Mouse (Mus musculus): ENCODE results near the gene Dnmt3a. TPM values are rescaled to one million over a fixed set of nuclear protein-coding genes. Genes with fewer than 3 reads are reported as not detected.

Gene Dnmt3a
- polyA plus RNA-seq, 1 experiment from 2014 or later = 142 TPM

DNA sequence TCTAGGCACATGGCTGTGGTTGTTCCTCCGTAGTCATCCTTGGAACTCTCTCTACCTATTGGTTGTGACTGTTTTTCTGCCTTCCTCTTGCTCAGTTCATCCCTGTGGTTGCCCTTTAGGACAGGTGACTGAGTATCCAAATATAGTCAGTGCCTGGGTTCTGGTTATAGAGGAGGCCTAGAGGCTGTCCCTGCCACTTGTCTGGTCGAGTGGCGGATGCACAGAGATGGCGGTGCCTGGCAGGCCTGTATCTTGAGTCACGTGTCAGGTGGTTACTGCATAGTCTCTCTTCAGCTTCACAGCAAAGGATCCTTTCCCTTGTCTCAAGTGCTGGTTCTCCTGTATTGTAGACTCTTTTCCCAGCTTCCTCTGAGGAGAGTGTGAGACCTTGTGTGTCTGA lies 22.0 kb downstream of the Dnmt3a start:
- H3K27ac ChIP-seq = no peak overlapping the region
- H3K9ac ChIP-seq = no peak overlapping the region
- no peaks in the 10 kb centered on the region for H3K27me3 ChIP-seq
- H3K9me3 ChIP-seq = no peaks in the 10 kb centered on the region
- H3K4me2 ChIP-seq = no peak overlapping the region
- no peak overlapping the region for H3K4me3 ChIP-seq
- H3K4me1 ChIP-seq = peaks cover 49% of the 10 kb centered on the region
- no peak for ATAC-seq (ENCODE audit: insufficient number of reproducible peaks, low FRiP score, low TSS enrichment, low read depth)
- WGBS = 88% methylated on average over 5 of the region's 5 CpGs
- H3K36me3 ChIP-seq = no peaks in the 10 kb centered on the region

DNA sequence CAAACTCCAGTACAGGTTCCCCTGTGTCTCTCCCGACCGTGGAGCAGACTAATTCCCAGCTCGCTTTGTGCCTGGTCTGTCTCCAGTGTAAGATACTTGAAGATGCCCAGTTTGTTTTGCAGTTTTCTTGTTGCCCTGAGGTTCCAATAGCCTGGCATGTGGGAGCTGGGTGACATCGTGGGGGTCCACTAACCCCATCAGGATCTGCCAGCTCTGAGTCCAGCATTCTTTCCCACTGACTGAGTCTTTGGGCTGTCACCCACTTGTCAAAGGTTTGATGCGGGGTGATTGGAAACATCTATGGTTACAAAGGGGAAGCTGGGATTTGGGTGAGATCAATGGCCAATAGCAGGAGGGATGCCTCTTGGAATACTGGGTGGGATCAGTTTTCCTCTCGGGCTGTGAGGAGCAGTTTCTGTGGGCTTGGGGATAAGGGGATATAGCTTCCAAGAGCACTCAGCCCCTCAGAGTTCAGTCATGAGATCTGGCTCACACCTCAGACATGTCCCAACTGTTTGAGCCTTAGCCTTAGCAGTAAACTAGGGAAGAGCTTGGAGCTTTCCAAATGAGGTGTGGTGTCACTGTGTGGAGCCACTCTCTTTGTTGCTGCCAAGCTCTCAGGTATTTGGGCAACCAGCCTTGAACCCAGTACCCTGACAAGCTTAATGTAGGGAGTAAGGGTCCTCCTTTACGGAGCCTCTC lies 27.4 kb downstream of the Dnmt3a start:
- no peak overlapping the region for H3K9ac ChIP-seq
- H3K36me3 ChIP-seq = peaks cover 31% of the 10 kb centered on the region
- H3K4me1 ChIP-seq = peaks cover 45% of the 10 kb centered on the region
- H3K4me2 ChIP-seq = peak overlapping the region; percentile 44
- no peaks in the 10 kb centered on the region for H3K27me3 ChIP-seq
- H3K4me3 ChIP-seq = peak overlapping the region; percentile 25
- 49% methylated on average over 7 of the region's 7 CpGs for WGBS
- no peaks in the 10 kb centered on the region for H3K9me3 ChIP-seq
- H3K27ac ChIP-seq = peak overlapping the region; percentile 91
- no peak for ATAC-seq (ENCODE audit: insufficient number of reproducible peaks, low FRiP score, low TSS enrichment, low read depth)

DNA sequence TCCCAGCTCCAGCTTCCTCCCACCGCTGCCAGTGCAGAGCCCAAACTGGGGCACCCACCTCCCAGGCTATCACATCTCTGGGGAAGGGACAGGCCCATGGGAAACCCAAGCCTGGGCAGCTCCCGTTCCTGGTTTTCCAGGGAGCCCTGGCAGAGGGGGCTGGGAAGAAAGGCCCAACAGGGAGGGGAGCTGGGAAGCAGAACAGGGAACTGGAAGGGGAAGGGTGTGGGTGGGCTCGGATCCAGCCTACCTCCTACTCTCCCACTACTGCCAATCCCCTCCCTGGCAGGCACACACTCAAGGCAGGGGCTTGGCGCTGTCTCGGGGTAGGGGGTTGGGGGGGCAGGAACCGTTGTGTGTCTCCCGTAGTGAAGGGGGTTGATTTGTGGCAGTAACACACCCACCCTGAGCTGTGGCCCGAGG lies 28.1 kb downstream of the Dnmt3a start:
- Histone ChIP-seq H3K4me2 (peak overlapping the region; percentile 44), H3K27me3 (no peaks in the 10 kb centered on the region), H3K4me1 (peaks cover 45% of the 10 kb centered on the region), H3K27ac (peak overlapping the region; percentile 91), H3K9ac (no peak overlapping the region), H3K36me3 (peaks cover 37% of the 10 kb centered on the region), H3K4me3 (peak overlapping the region; percentile 25), H3K9me3 (no peaks in the 10 kb centered on the region)
- peak; percentile 87 for ATAC-seq (ENCODE audit: insufficient number of reproducible peaks, low FRiP score, low TSS enrichment, low read depth)
- WGBS = 0% methylated on average over 8 of the region's 8 CpGs

DNA sequence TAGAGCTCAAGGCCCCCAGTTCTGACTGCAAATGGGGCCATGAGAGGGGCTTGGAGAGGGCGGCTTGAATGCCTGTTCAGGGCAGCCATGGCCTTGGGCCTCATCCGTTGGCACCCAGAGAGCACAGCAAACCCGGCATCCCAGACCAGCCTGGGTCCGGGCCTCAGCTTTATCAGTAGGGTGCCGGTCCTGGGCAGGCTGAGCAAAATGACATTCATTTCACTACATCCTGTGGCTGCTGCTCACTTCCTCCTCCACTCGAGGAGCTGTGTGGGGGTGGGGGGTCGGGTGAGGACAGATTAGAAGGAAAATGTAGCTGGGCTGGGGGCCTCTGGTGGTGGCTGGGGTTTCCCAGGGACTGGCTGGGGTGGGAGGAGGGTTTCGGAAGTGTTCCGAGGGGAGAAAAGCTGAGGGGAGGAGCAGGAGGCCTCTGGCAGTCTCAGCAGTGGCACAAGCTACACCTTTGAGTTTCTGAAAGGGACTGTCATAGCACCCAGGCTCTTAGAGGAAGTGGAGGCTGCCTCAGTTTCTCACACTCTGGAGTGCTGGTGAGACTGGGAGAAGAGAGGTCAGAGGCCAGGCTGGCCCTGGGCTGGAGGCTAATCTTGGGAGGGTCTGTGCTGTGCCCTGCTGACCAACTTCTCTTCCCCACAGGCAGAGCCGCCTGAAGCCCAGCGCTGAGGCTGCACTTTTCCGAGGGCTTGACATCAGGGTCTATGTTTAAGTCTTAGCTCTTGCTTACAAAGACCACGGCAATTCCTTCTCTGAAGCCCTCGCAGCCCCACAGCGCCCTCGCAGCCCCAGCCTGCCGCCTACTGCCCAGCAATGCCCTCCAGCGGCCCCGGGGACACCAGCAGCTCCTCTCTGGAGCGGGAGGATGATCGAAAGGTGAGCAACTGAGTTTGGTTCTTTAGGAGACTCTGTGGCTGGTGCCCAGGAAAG lies 28.8 kb downstream of the Dnmt3a start:
- WGBS = 11% methylated on average over 21 of the region's 21 CpGs
- Histone ChIP-seq H3K27ac (peak overlapping the region; percentile 91), H3K9ac (no peak overlapping the region), H3K4me3 (peak overlapping the region; percentile 25), H3K36me3 (peaks cover 45% of the 10 kb centered on the region), H3K27me3 (no peaks in the 10 kb centered on the region), H3K4me2 (peak overlapping the region; percentile 44), H3K9me3 (no peaks in the 10 kb centered on the region), H3K4me1 (peaks cover 45% of the 10 kb centered on the region)
- ATAC-seq (ENCODE audit: insufficient number of reproducible peaks, low FRiP score, low TSS enrichment, low read depth) = peak; percentile 20; the same call in 1 of the 2 replicates

DNA sequence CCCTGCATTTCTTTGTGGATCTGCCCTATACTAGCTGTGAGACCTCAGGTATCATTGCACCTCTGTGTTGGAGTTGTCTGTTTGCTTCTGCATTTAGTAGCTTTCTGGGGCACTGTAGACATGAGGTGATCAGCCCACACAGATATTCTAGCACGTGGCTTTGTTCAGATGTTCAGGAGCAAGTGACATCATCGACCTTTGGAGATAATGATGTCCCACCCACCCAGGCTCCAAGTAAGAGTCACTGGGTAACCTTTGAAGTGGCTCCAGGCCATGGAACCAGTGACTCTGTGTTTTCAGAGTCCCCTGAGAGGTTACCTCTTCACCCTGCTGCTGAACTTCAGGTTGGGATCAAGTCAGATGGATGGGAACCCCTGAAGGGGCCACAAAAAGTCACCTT lies 29.8 kb downstream of the Dnmt3a start:
- no peaks in the 10 kb centered on the region for H3K27me3 ChIP-seq
- H3K36me3 ChIP-seq = peaks cover 53% of the 10 kb centered on the region
- H3K9ac ChIP-seq = no peak overlapping the region
- ATAC-seq (ENCODE audit: insufficient number of reproducible peaks, low FRiP score, low TSS enrichment, low read depth) = no peak
- H3K4me2 ChIP-seq = no peak overlapping the region
- no peaks in the 10 kb centered on the region for H3K9me3 ChIP-seq
- peaks cover 45% of the 10 kb centered on the region for H3K4me1 ChIP-seq
- 66% methylated on average over 2 of the region's 2 CpGs for WGBS
- no peak overlapping the region for H3K4me3 ChIP-seq
- H3K27ac ChIP-seq = no peak overlapping the region

DNA sequence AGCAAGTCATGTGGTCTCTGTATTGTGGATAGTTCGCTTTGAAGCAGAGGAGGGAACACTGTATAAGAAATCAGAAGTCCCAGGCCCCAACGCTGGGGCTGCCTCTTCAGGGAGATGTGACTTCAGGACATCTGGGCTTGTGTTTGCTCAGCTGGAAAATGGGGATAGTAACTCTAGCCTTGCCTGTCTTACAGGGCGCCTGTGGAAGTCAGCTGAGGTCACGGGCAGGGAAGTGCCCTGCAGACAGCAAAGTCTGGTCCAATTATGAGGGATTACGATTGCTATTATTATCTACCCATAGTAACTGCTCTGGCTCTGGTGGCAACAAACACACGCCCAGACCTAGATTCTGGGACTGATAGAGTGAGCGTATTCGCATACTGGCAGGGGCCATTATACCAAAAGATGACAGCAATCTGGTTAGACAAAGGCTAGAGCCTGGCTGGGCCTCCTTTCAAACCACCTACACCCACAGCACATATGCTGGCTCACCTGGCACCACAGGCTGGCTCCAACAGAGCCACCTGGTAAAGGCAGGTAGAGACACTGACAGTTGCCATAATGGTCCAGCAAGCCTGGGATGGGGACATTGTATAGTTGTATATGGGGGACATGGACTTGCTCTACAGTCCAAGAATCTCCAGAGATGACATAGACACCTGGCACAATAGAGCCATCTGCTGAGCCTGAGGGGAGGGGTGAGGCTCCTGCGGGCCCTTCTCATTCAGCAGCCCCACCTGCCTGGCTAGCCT lies 31.4 kb downstream of the Dnmt3a start:
- no peak overlapping the region for H3K27ac ChIP-seq
- peaks cover 34% of the 10 kb centered on the region for H3K4me1 ChIP-seq
- WGBS = 68% methylated on average over 9 of the region's 9 CpGs
- ATAC-seq (ENCODE audit: insufficient number of reproducible peaks, low FRiP score, low TSS enrichment, low read depth) = no peak
- H3K9me3 ChIP-seq = no peaks in the 10 kb centered on the region
- peaks cover 69% of the 10 kb centered on the region for H3K36me3 ChIP-seq
- no peak overlapping the region for H3K4me3 ChIP-seq
- no peaks in the 10 kb centered on the region for H3K27me3 ChIP-seq
- no peak overlapping the region for H3K4me2 ChIP-seq
- no peak overlapping the region for H3K9ac ChIP-seq

DNA sequence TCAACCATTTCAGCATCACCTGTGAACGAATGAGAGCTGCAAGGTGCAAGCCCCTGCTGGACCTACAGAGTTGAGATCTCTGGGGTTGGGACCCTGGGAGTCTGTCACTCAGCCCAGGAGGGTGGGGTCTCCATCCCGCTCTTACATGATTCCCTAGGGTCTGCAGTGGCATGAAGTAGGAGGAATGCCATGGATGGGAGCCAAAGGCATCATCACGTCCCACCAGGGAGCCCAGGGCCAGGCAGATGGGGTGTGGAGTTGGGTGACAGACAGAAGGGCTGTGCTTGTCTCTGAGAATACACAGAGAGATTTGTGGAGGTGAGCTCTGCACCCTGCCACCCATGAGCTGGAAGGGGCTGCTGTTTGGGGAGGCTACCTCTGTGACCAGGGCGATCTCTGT lies 32.2 kb downstream of the Dnmt3a start:
- no peak for ATAC-seq (ENCODE audit: insufficient number of reproducible peaks, low FRiP score, low TSS enrichment, low read depth)
- Histone ChIP-seq H3K9me3 (no peaks in the 10 kb centered on the region), H3K4me2 (no peak overlapping the region), H3K4me3 (no peak overlapping the region), H3K36me3 (peaks cover 69% of the 10 kb centered on the region), H3K27me3 (no peaks in the 10 kb centered on the region), H3K4me1 (peaks cover 30% of the 10 kb centered on the region), H3K27ac (no peak overlapping the region), H3K9ac (no peak overlapping the region)
- 78% methylated on average over 4 of the region's 4 CpGs for WGBS

DNA sequence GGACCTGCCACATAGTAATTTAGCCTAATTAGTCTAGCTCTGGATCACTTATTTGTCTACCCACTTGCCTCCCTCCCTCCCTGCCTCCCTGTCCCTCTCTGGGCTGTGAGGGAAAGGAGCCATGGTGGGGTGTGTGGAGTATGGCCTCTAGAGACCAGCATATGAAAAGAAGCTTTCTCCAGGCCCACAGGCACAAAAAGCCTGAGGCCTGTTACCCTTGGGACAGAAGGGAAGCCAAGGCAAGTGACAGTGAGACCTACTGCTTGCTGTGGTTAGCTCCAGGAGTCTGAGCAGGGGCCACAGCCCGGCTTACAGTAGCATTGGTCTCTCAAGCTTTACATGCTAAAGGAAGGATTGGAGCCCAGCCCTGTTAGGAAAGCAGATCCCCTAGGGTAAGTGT lies 33.9 kb downstream of the Dnmt3a start:
- Histone ChIP-seq H3K9ac (no peak overlapping the region), H3K4me3 (no peak overlapping the region), H3K9me3 (no peaks in the 10 kb centered on the region), H3K27me3 (no peaks in the 10 kb centered on the region), H3K27ac (no peak overlapping the region), H3K4me2 (no peak overlapping the region), H3K36me3 (peaks cover 69% of the 10 kb centered on the region), H3K4me1 (peaks cover 27% of the 10 kb centered on the region)
- 86% methylated on average over 1 of the region's 1 CpGs for WGBS
- ATAC-seq (ENCODE audit: insufficient number of reproducible peaks, low FRiP score, low TSS enrichment, low read depth) = no peak

DNA sequence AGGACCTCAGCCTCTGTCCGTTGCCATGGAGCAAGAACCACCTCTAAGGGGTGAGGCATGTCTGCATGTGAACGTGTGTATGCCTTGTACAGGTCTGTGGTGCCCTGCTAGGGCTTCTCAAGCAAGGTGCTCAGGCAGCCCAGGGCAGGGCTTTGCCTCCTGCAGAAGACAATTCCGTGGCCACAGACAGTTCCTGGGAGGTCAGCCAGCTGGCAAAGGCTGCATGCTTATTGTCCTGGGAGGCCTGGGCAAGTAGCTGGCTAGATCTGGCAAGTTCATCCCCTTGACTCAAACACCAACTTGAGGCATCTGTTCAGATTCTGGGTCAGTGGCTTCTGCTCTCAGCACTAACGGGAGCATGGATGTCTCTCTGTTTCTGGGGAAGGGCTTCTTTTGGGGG lies 35.3 kb downstream of the Dnmt3a start:
- no peaks in the 10 kb centered on the region for H3K27me3 ChIP-seq
- no peak overlapping the region for H3K27ac ChIP-seq
- ATAC-seq (ENCODE audit: insufficient number of reproducible peaks, low FRiP score, low TSS enrichment, low read depth) = no peak
- peaks cover 22% of the 10 kb centered on the region for H3K4me1 ChIP-seq
- H3K9me3 ChIP-seq = no peaks in the 10 kb centered on the region
- peaks cover 70% of the 10 kb centered on the region for H3K36me3 ChIP-seq
- WGBS = 58% methylated on average over 4 of the region's 4 CpGs
- H3K9ac ChIP-seq = no peak overlapping the region
- no peak overlapping the region for H3K4me3 ChIP-seq
- no peak overlapping the region for H3K4me2 ChIP-seq

DNA sequence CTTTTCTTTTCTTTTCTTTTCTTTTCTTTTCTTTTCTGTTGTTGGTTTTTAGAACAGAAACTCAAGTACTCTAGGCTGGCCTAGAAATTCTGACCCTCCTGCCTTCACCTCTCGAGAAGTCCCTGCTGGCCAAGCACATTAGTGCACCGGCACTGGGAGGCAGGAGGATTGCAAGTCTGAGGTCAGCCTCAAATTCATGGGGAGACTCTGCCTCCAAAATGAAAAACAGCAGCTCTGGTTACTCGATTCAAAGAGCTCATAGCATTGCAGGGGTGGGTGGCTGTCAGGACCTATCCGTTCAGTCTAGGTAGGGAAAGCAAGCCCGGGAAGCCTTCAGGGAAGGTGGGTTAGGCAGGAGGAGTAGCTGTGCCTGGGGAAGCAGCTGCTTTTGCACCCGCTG lies 37.0 kb downstream of the Dnmt3a start:
- H3K9ac ChIP-seq = no peak overlapping the region

DNA sequence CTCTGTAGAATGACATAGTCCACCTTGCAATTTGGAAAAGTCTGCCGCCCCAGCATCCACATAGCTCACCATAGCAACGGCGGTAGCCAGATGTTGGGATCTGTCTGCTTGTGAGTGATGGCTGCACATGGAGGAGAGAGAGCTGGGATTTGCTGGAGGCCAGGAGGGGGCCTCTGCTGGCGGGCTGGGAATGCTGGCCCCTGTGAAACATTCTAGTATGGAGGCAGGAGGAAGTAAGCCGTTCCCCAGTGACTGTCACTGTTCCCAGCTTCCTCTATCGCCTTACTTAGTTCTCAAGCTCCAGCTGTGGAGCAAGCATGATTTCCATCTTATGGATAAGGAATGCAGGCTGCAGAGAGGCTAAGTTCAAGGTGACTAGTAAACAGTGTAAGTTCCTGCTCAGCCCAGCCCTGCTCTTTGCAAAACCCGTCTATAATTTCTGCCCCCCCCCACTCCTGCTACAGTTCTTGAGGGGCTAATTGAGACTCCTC lies 37.6 kb downstream of the Dnmt3a start:
- H3K27ac ChIP-seq = peak overlapping the region; percentile 78

More for the DNA sequence above, 37.0 kb downstream of the Dnmt3a start:
- H3K4me1 ChIP-seq = peaks cover 22% of the 10 kb centered on the region
- H3K9me3 ChIP-seq = no peaks in the 10 kb centered on the region
- WGBS = 19% methylated on average over 6 of the region's 6 CpGs
- no peaks in the 10 kb centered on the region for H3K27me3 ChIP-seq
- no peak overlapping the region for H3K4me3 ChIP-seq
- H3K4me2 ChIP-seq = no peak overlapping the region
- H3K27ac ChIP-seq = peak overlapping the region; percentile 78
- ATAC-seq (ENCODE audit: insufficient number of reproducible peaks, low FRiP score, low TSS enrichment, low read depth) = no peak
- H3K36me3 ChIP-seq = peaks cover 55% of the 10 kb centered on the region

More for the DNA sequence above, 37.6 kb downstream of the Dnmt3a start:
- peaks cover 22% of the 10 kb centered on the region for H3K4me1 ChIP-seq
- H3K4me3 ChIP-seq = no peak overlapping the region
- WGBS = 10% methylated on average over 7 of the region's 7 CpGs
- peak; percentile 69 for ATAC-seq (ENCODE audit: insufficient number of reproducible peaks, low FRiP score, low TSS enrichment, low read depth)
- no peaks in the 10 kb centered on the region for H3K27me3 ChIP-seq
- H3K9me3 ChIP-seq = no peaks in the 10 kb centered on the region
- H3K9ac ChIP-seq = no peak overlapping the region
- peaks cover 53% of the 10 kb centered on the region for H3K36me3 ChIP-seq
- 0 out of 2 replicates have a peak overlapping the region, but pooled peaks have one; percentile 5 for H3K4me2 ChIP-seq

All from limb, embryonic 15.5 days (tissue).